20 mouse cellular contexts compared by ENCODE assay signal in genomic region chr10:125765103-125765820, GRCm38 (mm10).
DNase-seq lines count a peak whose midpoint lies in the region; ATAC-seq and TF ChIP-seq lines count a peak whose summit lies in the region.
"Had no signal": no experiment of that assay in that cellular context is flagged by ENCODE, and none has a peak within 500 bp of the region (broad histone marks: within the 10 kb centered on the region; RNA-seq: fewer than 3 reads in every experiment).

No protein-coding gene starts in this region.

- 81% methylated on average over 10 of the region's 10 CpGs for WGBS in kidney, adult 2 months
- 74% methylated on average over 10 of the region's 10 CpGs for WGBS in kidney, embryonic 15.5 days
- 67% methylated on average over 10 of the region's 10 CpGs for WGBS in stomach, embryonic 14.5 days
- WGBS in stomach, postnatal 0 days: 67% methylated on average over 10 of the region's 10 CpGs
- 64% methylated on average over 10 of the region's 10 CpGs for WGBS in intestine, embryonic 16.5 days
- 82% methylated on average over 10 of the region's 10 CpGs for WGBS in neural tube, embryonic 15.5 days

- ATAC-seq in kidney, embryonic 15.5 days (replicated peaks; ENCODE audit: low FRiP score): no peak
- ATAC-seq in stomach, embryonic 14.5 days (ENCODE audit: insufficient number of reproducible peaks, insufficient read depth, low FRiP score, low read depth): peak; percentile 37; the same call in 1 of the 2 replicates
- ATAC-seq in stomach, postnatal 0 days (ENCODE audit: low FRiP score, low TSS enrichment): no peak
- ATAC-seq in intestine, embryonic 16.5 days: peak; percentile 71
- no peak for ATAC-seq in neural tube, embryonic 15.5 days (ENCODE audit: low FRiP score)
- ATAC-seq: hindbrain, postnatal 0 days; liver, embryonic 12.5 days; midbrain, embryonic 13.5 days had no signal

- H3K9me3 ChIP-seq in kidney, embryonic 15.5 days (replicated peaks): 0 out of 2 replicates have a peak, but pooled peaks cover 6% of the 10 kb centered on the region
- H3K9me3 ChIP-seq in stomach, embryonic 14.5 days (ENCODE audit: control insufficient read depth, low read depth, low read length): peaks cover 8% of the 10 kb centered on the region; the same call in 1 of the 2 replicates
- H3K9me3 ChIP-seq in stomach, postnatal 0 days (ENCODE audit: control insufficient read depth, low read length): no peaks in the 10 kb centered on the region
- peaks cover 8% of the 10 kb centered on the region; the same call in 1 of the 2 replicates for H3K9me3 ChIP-seq in intestine, embryonic 16.5 days (ENCODE audit: control insufficient read depth, low read length)
- H3K9me3 ChIP-seq in neural tube, embryonic 15.5 days (replicated peaks): no peaks in the 10 kb centered on the region

- no peak overlapping the region for H3K9ac ChIP-seq in kidney, embryonic 15.5 days
- no peak overlapping the region for H3K9ac ChIP-seq in stomach, embryonic 14.5 days (replicated peaks; ENCODE audit: low read depth, low read length)
- H3K9ac ChIP-seq in stomach, postnatal 0 days (ENCODE audit: low read length): no peak overlapping the region
- H3K9ac ChIP-seq in intestine, embryonic 16.5 days (ENCODE audit: low read depth, low read length): no peak overlapping the region
- H3K9ac ChIP-seq in neural tube, embryonic 15.5 days (replicated peaks): no peak overlapping the region
- H3K9ac ChIP-seq: heart, embryonic 12.5 days; liver, embryonic 12.5 days; midbrain, embryonic 13.5 days; neural tube, embryonic 12.5 days had no signal

- no peak for TF ChIP-seq EP300 in stomach, postnatal 0 days (optimal IDR thresholded peaks at IDR 0.05)

- no peak overlapping the region for H3K4me3 ChIP-seq in kidney, adult 2 months (ENCODE audit: insufficient read depth, low read depth, low read length)
- no peak overlapping the region for H3K4me3 ChIP-seq in kidney, embryonic 15.5 days (replicated peaks)
- no peak overlapping the region for H3K4me3 ChIP-seq in stomach, embryonic 14.5 days (ENCODE audit: low read depth, low read length)
- no peak overlapping the region for H3K4me3 ChIP-seq in stomach, postnatal 0 days (ENCODE audit: low read depth, low read length)
- H3K4me3 ChIP-seq in intestine, embryonic 16.5 days (ENCODE audit: low read length): no peak overlapping the region
- H3K4me3 ChIP-seq in neural tube, embryonic 15.5 days (replicated peaks): no peak overlapping the region
- no peak overlapping the region for H3K4me3 ChIP-seq in gastrocnemius, adult 2 months
- H3K4me3 ChIP-seq: heart, embryonic 12.5 days; liver, embryonic 12.5 days; midbrain, embryonic 13.5 days; neural tube, embryonic 12.5 days had no signal

- intact Hi-C loops in gastrocnemius, adult 2 months (cut with DNase I): no loop called here

- H3K27me3 ChIP-seq in kidney, adult 2 months (replicated peaks; ENCODE audit: control insufficient read depth, insufficient read depth, low read length): no peaks in the 10 kb centered on the region; the same call in 1 of the 2 replicates
- H3K27me3 ChIP-seq in kidney, embryonic 15.5 days: no peaks in the 10 kb centered on the region
- H3K27me3 ChIP-seq in stomach, embryonic 14.5 days (ENCODE audit: control insufficient read depth, insufficient read depth, low read length): no peaks in the 10 kb centered on the region
- no peaks in the 10 kb centered on the region for H3K27me3 ChIP-seq in stomach, postnatal 0 days (ENCODE audit: control insufficient read depth, insufficient read depth, low read length)
- no peaks in the 10 kb centered on the region for H3K27me3 ChIP-seq in intestine, embryonic 16.5 days (replicated peaks; ENCODE audit: control insufficient read depth, insufficient read depth, low read length)
- no peaks in the 10 kb centered on the region for H3K27me3 ChIP-seq in neural tube, embryonic 15.5 days (replicated peaks)
- H3K27me3 ChIP-seq: CH12.LX; heart, embryonic 12.5 days; liver, embryonic 12.5 days; midbrain, embryonic 13.5 days; neural tube, embryonic 12.5 days; Patski had no signal

- no peak for DNase-seq in kidney, adult 2 months
- no peak for DNase-seq in stomach, postnatal 0 days (ENCODE audit: low spot score)
- no peak for DNase-seq in gastrocnemius, adult 2 months
- DNase-seq: adrenal gland, adult 2 months; B cell, adult 2 months; cerebellum, adult 11-12 months; heart, postnatal 10 days; thymus, adult 2 months had no signal

- H3K36me3 ChIP-seq in kidney, adult 2 months (ENCODE audit: control insufficient read depth, insufficient read depth, low read length): no peaks in the 10 kb centered on the region
- H3K36me3 ChIP-seq in kidney, embryonic 15.5 days: no peaks in the 10 kb centered on the region
- H3K36me3 ChIP-seq in stomach, embryonic 14.5 days (ENCODE audit: control insufficient read depth, insufficient read depth, low read length): no peaks in the 10 kb centered on the region
- H3K36me3 ChIP-seq in stomach, postnatal 0 days (ENCODE audit: control insufficient read depth, insufficient read depth, low read length): no peaks in the 10 kb centered on the region
- H3K36me3 ChIP-seq in intestine, embryonic 16.5 days (ENCODE audit: control insufficient read depth, insufficient read depth, low read length): no peaks in the 10 kb centered on the region
- no peaks in the 10 kb centered on the region for H3K36me3 ChIP-seq in neural tube, embryonic 15.5 days
- H3K36me3 ChIP-seq: G1E; heart, embryonic 12.5 days; liver, embryonic 12.5 days; midbrain, embryonic 13.5 days; neural tube, embryonic 12.5 days had no signal

- no peak for TF ChIP-seq CTCF in kidney, adult 2 months (conservative IDR thresholded peaks at IDR 0.05; ENCODE audit: insufficient read depth, insufficient read length, low read depth, low read length)
- no peak for TF ChIP-seq CTCF in stomach, postnatal 0 days (IDR thresholded peaks at IDR 0.05; ENCODE audit: low read depth)
- no peak for TF ChIP-seq CTCF in gastrocnemius, adult 2 months (IDR thresholded peaks at IDR 0.05)

- TF ChIP-seq POLR2A in kidney, adult 2 months (IDR thresholded peaks at IDR 0.05; ENCODE audit: low read depth, low read length): no peak

- peak overlapping the region; percentile 85 for H3K27ac ChIP-seq in kidney, adult 2 months (ENCODE audit: insufficient read depth, low read depth, low read length)
- no peak overlapping the region for H3K27ac ChIP-seq in kidney, embryonic 15.5 days
- peak overlapping the region; percentile 55; the same call in 1 of the 2 replicates for H3K27ac ChIP-seq in stomach, embryonic 14.5 days (ENCODE audit: low read length)
- H3K27ac ChIP-seq in stomach, postnatal 0 days (replicated peaks): no peak overlapping the region
- H3K27ac ChIP-seq in intestine, embryonic 16.5 days (ENCODE audit: low read length): peak overlapping the region; percentile 39; the same call in 1 of the 2 replicates
- H3K27ac ChIP-seq in neural tube, embryonic 15.5 days (replicated peaks): no peak overlapping the region
- H3K27ac ChIP-seq in gastrocnemius, adult 2 months: no peak overlapping the region
- H3K27ac ChIP-seq: hindbrain, postnatal 0 days; liver, embryonic 12.5 days; midbrain, embryonic 13.5 days; neural tube, embryonic 12.5 days had no signal

- H3K4me1 ChIP-seq in kidney, adult 2 months (ENCODE audit: control insufficient read depth, insufficient read depth, low read length): peaks cover 4% of the 10 kb centered on the region; the same call in 1 of the 2 replicates
- H3K4me1 ChIP-seq in kidney, embryonic 15.5 days: no peaks in the 10 kb centered on the region
- H3K4me1 ChIP-seq in stomach, embryonic 14.5 days (ENCODE audit: control insufficient read depth, insufficient read depth, low read length): no peaks in the 10 kb centered on the region
- no peaks in the 10 kb centered on the region for H3K4me1 ChIP-seq in stomach, postnatal 0 days (replicated peaks; ENCODE audit: control insufficient read depth, insufficient read depth)
- H3K4me1 ChIP-seq in intestine, embryonic 16.5 days (ENCODE audit: control insufficient read depth, insufficient read depth, low read length): no peaks in the 10 kb centered on the region
- H3K4me1 ChIP-seq in neural tube, embryonic 15.5 days: no peaks in the 10 kb centered on the region
- H3K4me1 ChIP-seq: heart, embryonic 12.5 days; liver, embryonic 12.5 days; midbrain, embryonic 13.5 days; neural tube, embryonic 12.5 days had no signal

- H3K4me2 ChIP-seq in kidney, embryonic 15.5 days: no peak overlapping the region
- no peak overlapping the region for H3K4me2 ChIP-seq in stomach, embryonic 14.5 days (replicated peaks; ENCODE audit: low read depth, low read length)
- H3K4me2 ChIP-seq in stomach, postnatal 0 days (replicated peaks; ENCODE audit: low read depth): no peak overlapping the region
- H3K4me2 ChIP-seq in intestine, embryonic 16.5 days (ENCODE audit: low read depth, low read length): no peak overlapping the region
- no peak overlapping the region for H3K4me2 ChIP-seq in neural tube, embryonic 15.5 days
- H3K4me2 ChIP-seq: heart, embryonic 12.5 days; liver, embryonic 12.5 days; midbrain, embryonic 13.5 days; neural tube, embryonic 12.5 days had no signal

Comparison
In these comparisons a context has a peak if more than half of its experiments do, and no peak if none do; other contexts are left out.
1. H3K27ac ChIP-seq: peak in kidney, adult 2 months (single experiment), stomach, embryonic 14.5 days (single experiment) and intestine, embryonic 16.5 days (single experiment); none in kidney, embryonic 15.5 days (single experiment), stomach, postnatal 0 days (single experiment), neural tube, embryonic 15.5 days (single experiment) and gastrocnemius, adult 2 months (single experiment).
2. ATAC-seq: peak in stomach, embryonic 14.5 days (single experiment) and intestine, embryonic 16.5 days (single experiment); none in kidney, embryonic 15.5 days (single experiment), stomach, postnatal 0 days (single experiment) and neural tube, embryonic 15.5 days (single experiment).